Mouse (Mus musculus) limb, embryonic 10.5 days (tissue): Measurements from ENCODE around the gene Sgip1. TPM values are rescaled to one million over a fixed set of nuclear protein-coding genes. Genes with fewer than 3 reads are reported as not detected.

Experiments
- DNase-seq: peaks from one replicate; pipeline ENCODE4 v3.0.0-alpha.2; 2017; ENCODE audit warnings: low spot score
- H3K27ac ChIP-seq: fragments of 300-500 bp; sonication (generic); 2 replicates; pipeline ENCODE4 v1.5.1; 2016; ENCODE audit warnings: mild to moderate bottlenecking
- H3K27me3 ChIP-seq: fragments of 300-500 bp; sonication (generic); 2 replicates; pipeline ENCODE4 v1.6.1; 2016; ENCODE audit warnings: low read depth, mild to moderate bottlenecking; ENCODE audit not compliant: poor library complexity, severe bottlenecking
- H3K36me3 ChIP-seq: fragments of 300-500 bp; sonication (generic); 2 replicates; pipeline ENCODE4 v1.6.1; 2016; ENCODE audit warnings: mild to moderate bottlenecking, moderate library complexity
- H3K4me1 ChIP-seq: fragments of 300-500 bp; sonication (generic); 2 replicates; pipeline ENCODE4 v1.6.1; 2016
- H3K4me3 ChIP-seq: fragments of 300-500 bp; sonication (generic); 2 replicates; pipeline ENCODE4 v1.5.1; 2016; ENCODE audit warnings: mild to moderate bottlenecking, moderate library complexity
- H3K9me3 ChIP-seq: fragments of 300-500 bp; sonication (generic); replicated peaks from 2 replicates; pipeline ENCODE4 v1.6.1; 2016; ENCODE audit warnings: mild to moderate bottlenecking
- WGBS: fragments of 180-500 bp; shearing (Covaris S2); methylation state at CpG from one replicate; pipeline ENCODE4 v1.1.7; 2016; 5-methylcytosine and 5-hydroxymethylcytosine counted together
- polyA plus RNA-seq: library from polyadenylated mRNA; unstranded; fragments of >200 nt; fragmentation: Nextera tagmentation; extraction: Ambion mirVana; gene quantifications from 2 replicates; pipeline ENCODE4 v1.2.1, GENCODE M21; 2016

Sgip1 gene
- polyA plus RNA-seq, 1 experiment from 2014 or later: 6.2 TPM

DNA sequence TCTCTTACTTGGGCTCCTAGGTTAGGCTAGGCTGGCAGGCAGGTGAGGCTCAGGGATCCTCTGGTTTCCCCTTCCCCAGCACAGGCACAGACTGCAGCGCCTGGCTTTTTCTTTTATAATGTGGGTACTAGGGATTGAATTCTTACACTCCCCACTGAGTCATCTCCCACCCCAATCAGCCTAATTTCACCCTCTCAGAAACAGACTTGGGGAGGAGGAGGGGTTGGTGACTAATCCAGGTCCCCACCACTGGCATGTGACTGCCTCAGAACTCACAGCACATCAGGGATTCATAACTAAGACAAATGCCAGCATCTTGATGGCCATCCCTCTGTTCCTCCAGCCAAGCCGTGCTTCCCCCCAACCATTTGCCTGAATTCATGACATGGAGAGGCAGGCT lies 85.1 kb downstream of the Sgip1 start:
- Histone ChIP-seq H3K9me3 (no peaks in the 10 kb centered on the region), H3K27me3 (no peaks in the 10 kb centered on the region), H3K27ac (no peak overlapping the region), H3K4me3 (no peak overlapping the region), H3K36me3 (no peaks in the 10 kb centered on the region), H3K4me1 (peaks cover 4% of the 10 kb centered on the region; the same call in 1 of the 2 replicates)
- DNase-seq: no peak
- WGBS: 86% methylated on average over 2 of the region's 2 CpGs

DNA sequence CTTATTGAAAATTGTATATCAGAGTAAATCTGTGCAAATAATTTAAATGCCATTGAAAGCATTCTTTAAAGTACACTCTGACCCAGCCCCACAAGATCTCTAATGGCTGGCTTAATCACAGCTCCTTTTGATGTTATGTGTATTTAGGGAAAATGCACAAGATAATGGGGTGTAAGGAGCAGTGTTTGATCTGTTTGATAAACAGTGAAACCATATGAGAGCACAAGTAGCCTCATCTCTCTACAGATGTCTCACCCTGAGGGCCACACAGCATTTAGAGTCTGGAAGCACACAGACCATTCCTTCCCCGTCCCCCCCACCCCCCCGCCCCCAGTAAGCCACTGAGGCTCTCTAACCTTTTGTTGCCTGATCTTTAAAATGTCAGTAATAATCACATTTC lies 87.4 kb downstream of the Sgip1 start:
- no peak for DNase-seq
- no peaks in the 10 kb centered on the region for H3K4me1 ChIP-seq
- H3K4me3 ChIP-seq: no peak overlapping the region
- WGBS: 80% methylated on average over 2 of the region's 2 CpGs
- H3K36me3 ChIP-seq: no peaks in the 10 kb centered on the region
- H3K27me3 ChIP-seq: no peaks in the 10 kb centered on the region
- H3K27ac ChIP-seq: no peak overlapping the region
- no peaks in the 10 kb centered on the region for H3K9me3 ChIP-seq

DNA sequence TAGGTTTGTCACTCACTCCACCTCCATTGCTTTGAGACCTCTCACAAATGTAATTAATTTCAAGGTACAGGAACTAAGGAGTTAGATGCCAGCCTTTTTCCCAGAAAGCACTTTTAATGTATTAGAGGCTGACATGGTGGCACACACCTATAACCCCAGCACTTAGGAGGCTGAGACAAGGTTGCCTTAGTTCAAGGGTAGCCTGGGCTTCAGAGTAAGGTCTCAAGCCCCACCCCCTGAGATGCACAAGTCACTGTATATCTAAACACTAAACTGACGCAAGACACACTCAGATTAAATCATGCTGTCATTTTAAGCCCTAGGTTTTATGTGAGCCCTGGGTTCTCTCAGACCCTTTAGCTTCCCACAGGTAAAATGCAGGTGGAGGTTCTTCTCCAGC lies 92.1 kb downstream of the Sgip1 start:
- Histone ChIP-seq H3K9me3 (no peaks in the 10 kb centered on the region), H3K27ac (no peak overlapping the region), H3K27me3 (no peaks in the 10 kb centered on the region), H3K4me3 (no peak overlapping the region), H3K36me3 (no peaks in the 10 kb centered on the region), H3K4me1 (no peaks in the 10 kb centered on the region)
- DNase-seq: no peak
- WGBS: 83% methylated on average over 1 of the region's 1 CpGs

DNA sequence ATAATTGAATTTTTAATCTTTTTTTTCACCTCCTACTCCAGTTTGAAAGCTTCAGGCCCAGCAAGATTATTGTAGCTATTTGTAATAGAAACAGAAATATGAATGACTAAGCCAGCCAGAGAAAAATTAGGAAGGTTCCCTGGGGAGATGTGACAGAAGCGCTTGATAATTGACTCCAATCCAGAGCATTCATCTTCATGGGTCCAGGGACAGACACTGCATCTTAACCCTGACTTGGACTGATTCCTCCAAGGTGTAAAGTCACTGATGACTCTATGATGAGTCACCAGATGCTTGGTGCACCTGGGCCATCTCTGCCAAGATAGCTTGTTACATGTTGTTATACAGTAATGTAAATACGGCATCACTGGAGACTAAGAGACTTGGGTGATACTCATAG lies 92.6 kb downstream of the Sgip1 start:
- no peak for DNase-seq
- Histone ChIP-seq H3K36me3 (no peaks in the 10 kb centered on the region), H3K27me3 (no peaks in the 10 kb centered on the region), H3K27ac (no peak overlapping the region), H3K9me3 (no peaks in the 10 kb centered on the region), H3K4me1 (no peaks in the 10 kb centered on the region), H3K4me3 (no peak overlapping the region)
- WGBS: 90% methylated on average over 2 of the region's 2 CpGs

DNA sequence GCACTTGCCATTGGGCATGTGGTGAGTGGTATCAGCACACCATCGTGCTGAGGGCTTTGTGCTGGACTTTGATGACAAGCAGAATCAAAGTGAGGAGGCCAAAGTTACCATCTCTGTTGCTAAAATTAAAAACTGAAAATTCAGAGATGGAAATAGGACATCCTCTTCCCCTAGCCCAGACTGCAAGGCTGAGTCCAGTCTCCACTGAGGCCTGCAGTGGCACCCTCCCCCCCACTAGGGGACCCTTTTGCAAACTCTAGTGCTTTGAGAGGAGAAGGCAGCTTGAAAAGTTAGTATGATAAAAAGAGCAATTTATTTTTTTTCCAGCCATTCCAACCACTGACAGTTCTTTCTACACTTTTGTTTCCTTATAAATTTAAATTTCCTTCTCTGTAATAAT lies 93.6 kb downstream of the Sgip1 start:
- 74% methylated on average over 1 of the region's 1 CpGs for WGBS
- no peaks in the 10 kb centered on the region for H3K27me3 ChIP-seq
- H3K9me3 ChIP-seq: no peaks in the 10 kb centered on the region

DNA sequence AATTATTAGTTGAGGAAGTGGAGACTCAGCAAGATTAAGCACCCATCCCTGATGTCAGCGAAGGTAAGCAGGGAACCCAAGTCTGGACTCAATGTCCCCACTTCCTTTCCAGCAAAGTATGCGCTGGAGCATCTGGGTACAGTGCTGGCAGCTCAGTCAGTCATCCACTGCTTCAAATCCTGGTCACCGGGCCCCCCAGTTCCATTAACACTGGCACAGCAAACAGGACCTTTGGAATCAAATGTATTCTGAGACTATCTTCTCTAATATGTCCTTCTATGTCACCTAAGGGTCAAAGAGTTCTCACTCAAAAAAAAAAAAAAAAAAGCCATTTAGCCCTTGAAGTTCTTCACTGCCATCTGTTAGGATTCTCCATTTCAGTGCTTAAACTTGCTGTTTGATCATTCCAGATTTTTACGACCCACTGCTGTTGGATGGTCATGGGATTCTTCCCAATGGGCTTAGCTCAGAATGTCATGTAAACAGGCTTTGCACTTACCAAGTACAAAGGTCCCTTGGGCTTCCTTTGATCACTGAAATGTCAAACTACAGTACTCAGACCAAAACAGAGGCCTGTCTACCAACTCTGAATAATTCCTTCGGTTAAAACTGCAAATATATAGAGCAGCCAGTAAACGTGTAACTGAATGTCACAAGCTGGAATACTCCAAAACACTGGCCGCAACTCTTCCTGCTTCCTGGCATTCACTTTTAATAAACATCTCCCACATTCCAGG lies 99.1 kb downstream of the Sgip1 start:
- 82% methylated on average over 7 of the region's 7 CpGs for WGBS
- no peak for DNase-seq
- H3K36me3 ChIP-seq: no peaks in the 10 kb centered on the region
- no peak overlapping the region for H3K27ac ChIP-seq
- H3K27me3 ChIP-seq: no peaks in the 10 kb centered on the region
- H3K4me1 ChIP-seq: no peaks in the 10 kb centered on the region
- no peaks in the 10 kb centered on the region for H3K9me3 ChIP-seq
- H3K4me3 ChIP-seq: no peak overlapping the region

More for the DNA sequence above, 93.6 kb downstream of the Sgip1 start:
- Histone ChIP-seq H3K36me3 (no peaks in the 10 kb centered on the region), H3K27ac (no peak overlapping the region), H3K4me3 (no peak overlapping the region), H3K4me1 (no peaks in the 10 kb centered on the region)
- no peak for DNase-seq

DNA sequence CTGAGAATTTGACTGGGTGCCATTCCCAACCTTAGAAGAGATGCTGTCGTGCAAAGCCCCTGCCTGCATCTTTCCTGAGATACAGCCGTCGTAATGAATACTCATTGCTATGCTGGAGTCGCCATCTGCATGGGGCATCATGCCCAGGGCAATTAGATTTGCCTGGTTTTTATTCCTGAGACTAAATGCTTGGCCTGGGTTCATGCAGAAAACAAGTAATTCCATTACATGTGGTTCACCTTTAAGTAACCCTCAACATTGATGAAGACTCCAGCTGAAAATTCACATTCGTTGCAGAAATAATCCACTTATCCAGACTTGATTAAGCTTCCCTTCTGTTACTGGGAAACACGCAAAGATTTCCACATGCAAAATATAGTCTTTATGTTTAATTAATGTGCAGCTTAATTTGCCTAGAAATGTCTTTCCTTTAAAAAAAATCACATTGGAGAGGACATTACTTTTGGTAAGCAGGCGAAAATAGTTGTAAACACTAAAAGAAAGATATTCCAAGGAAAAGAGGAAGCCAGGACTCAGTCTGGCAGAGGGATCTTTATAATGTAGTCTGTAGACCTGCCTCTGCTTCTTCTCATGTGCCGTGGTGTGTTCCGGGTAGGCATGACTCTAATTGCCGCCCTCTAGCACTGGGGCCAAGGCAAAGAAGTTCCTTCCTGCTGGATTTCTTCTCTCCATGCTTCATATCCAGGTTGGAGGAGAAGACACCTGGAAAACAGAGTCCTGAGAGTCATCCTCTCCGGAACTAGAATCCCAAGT lies 100.0 kb downstream of the Sgip1 start:
- no peaks in the 10 kb centered on the region for H3K9me3 ChIP-seq
- no peak overlapping the region for H3K4me3 ChIP-seq
- DNase-seq: no peak
- H3K27ac ChIP-seq: no peak overlapping the region
- WGBS: 89% methylated on average over 11 of the region's 11 CpGs
- no peaks in the 10 kb centered on the region for H3K4me1 ChIP-seq
- H3K36me3 ChIP-seq: no peaks in the 10 kb centered on the region
- H3K27me3 ChIP-seq: no peaks in the 10 kb centered on the region

DNA sequence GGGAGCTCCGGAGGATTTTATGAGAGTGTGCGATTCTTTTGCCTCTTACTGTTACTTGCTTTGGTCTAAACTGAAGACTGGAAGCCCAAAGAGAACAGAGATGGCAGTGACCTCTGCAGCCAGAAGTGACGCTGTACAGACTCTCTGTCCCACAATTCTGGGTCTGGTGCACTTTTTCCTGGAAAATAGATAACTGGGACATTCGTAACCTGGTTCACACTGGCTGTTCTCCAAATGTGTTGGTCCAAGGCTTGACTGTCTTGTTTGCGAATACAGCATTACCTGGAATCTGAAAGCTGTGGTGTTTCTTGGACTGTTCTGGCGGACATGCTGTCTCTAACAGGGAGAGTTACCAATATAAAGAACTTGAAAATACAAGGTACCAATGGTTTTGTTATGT lies 109.4 kb downstream of the Sgip1 start:
- DNase-seq: no peak
- no peaks in the 10 kb centered on the region for H3K27me3 ChIP-seq
- H3K4me3 ChIP-seq: no peak overlapping the region
- no peak overlapping the region for H3K27ac ChIP-seq
- WGBS: 94% methylated on average over 6 of the region's 6 CpGs
- H3K36me3 ChIP-seq: no peaks in the 10 kb centered on the region
- no peaks in the 10 kb centered on the region for H3K4me1 ChIP-seq
- H3K9me3 ChIP-seq: no peaks in the 10 kb centered on the region

DNA sequence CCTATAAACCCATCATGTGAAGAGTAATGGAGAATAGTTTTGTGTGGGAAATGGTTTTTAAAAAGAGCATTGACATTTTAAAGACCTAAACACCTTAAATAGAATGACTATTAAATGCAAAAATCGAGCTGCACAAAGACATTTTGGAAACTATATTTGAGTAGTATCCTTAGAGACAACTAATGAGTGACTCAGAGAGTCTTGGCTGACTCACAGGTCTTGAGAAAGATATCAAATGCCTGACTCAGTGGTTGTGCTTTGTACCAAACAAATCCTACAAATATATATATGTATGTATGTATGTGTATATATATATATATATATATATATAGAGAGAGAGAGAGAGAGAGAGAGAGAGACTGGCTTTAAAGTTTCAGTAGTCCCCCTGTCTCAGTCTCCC lies 110.1 kb downstream of the Sgip1 start:
- Histone ChIP-seq H3K9me3 (no peaks in the 10 kb centered on the region), H3K27ac (no peak overlapping the region), H3K4me3 (no peak overlapping the region), H3K36me3 (no peaks in the 10 kb centered on the region), H3K4me1 (no peaks in the 10 kb centered on the region), H3K27me3 (no peaks in the 10 kb centered on the region)
- WGBS: 70% methylated on average over 1 of the region's 1 CpGs
- DNase-seq: no peak

DNA sequence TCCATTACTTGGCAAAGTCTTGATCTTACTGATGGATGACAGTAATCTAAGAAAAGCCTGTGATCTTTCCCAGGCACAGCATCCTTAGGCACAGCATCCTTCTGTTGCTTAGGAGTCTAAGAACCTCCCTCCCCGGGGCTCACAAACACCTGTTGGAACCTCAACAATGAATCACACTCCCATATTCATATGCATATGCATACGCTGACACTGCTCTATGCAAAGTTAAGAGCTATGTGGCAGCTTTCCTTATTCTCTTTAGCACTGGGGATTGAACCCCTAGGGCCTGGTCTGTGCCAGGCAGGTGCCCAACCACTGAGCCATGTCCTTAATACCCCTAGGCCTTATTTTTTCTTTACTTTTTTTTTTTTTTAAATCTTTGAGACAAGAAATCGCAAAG lies 111.2 kb downstream of the Sgip1 start:
- WGBS: 91% methylated on average over 3 of the region's 3 CpGs
- H3K4me3 ChIP-seq: no peak overlapping the region
- no peaks in the 10 kb centered on the region for H3K9me3 ChIP-seq
- H3K36me3 ChIP-seq: no peaks in the 10 kb centered on the region
- no peaks in the 10 kb centered on the region for H3K4me1 ChIP-seq
- no peak overlapping the region for H3K27ac ChIP-seq
- no peak for DNase-seq
- no peaks in the 10 kb centered on the region for H3K27me3 ChIP-seq

DNA sequence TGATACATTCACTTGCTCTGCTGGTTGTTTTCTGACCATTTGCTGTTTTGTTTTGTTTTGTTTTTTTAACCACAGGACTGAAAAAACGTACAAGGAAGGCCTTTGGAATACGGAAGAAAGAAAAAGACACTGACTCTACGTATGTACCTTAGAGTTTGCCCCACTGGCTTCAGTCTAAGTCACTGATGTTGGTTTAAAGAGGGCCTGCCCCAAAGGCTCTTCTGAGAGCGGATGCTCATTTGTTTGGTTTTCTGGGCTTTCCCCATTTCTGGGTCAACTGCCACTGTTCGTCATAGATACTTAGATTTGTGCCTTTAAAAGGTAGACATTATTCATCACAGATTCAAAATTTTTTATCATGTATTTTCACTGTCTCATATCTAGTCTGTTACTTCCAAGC lies 111.7 kb downstream of the Sgip1 start:
- H3K9me3 ChIP-seq: no peaks in the 10 kb centered on the region
- DNase-seq: no peak
- no peaks in the 10 kb centered on the region for H3K36me3 ChIP-seq
- no peaks in the 10 kb centered on the region for H3K27me3 ChIP-seq
- no peak overlapping the region for H3K4me3 ChIP-seq
- no peaks in the 10 kb centered on the region for H3K4me1 ChIP-seq
- no peak overlapping the region for H3K27ac ChIP-seq
- WGBS: 87% methylated on average over 5 of the region's 5 CpGs

DNA sequence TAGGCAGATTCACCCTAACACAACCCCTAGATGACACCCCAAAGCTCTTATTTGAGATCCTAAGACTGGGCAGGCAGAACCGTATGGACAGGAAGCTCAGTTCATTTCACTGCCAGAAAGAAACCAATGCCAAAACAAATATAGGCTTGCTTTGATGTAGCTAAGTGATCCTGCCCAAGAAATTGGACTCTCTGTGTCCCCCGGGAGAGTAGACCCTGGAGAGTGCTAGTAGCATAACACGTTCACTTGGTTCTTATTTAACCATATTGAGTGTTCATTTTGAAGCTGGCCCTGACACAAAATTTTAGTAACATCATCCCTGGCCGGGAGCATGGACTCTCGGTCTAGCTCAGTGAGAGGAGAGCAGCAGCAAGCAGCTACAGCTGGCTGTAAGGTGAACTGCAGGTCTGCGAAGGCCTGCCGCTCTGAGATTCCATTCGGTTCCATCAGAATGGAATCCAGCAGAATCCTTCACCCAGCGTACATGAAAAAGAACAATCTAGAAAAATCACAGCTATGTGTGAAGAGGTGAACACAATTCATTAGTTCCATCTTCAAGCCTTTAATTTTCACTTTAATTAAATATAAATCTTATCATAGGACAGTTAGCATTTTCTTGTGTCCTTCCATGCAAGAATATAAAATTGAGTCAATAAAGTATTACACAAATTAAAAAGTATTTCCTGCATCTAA lies 112.4 kb downstream of the Sgip1 start:
- no peaks in the 10 kb centered on the region for H3K36me3 ChIP-seq
- H3K9me3 ChIP-seq: no peaks in the 10 kb centered on the region
- WGBS: 85% methylated on average over 9 of the region's 9 CpGs
- no peaks in the 10 kb centered on the region for H3K27me3 ChIP-seq
- H3K4me3 ChIP-seq: no peak overlapping the region
- no peaks in the 10 kb centered on the region for H3K4me1 ChIP-seq
- H3K27ac ChIP-seq: no peak overlapping the region
- DNase-seq: no peak
